Mouse (Mus musculus) embryonic fibroblast, embryonic 13.5 days (primary cell): ENCODE results near the gene Cd48.

ENCODE experiments used
- CTCF ChIP-seq: IDR thresholded peaks from 2 replicates; pipeline ENCODE4 v1.5.1; 2011; ENCODE audit warnings: mild to moderate bottlenecking, control low read depth, low read length, moderate library complexity, borderline replicate concordance; ENCODE audit not compliant: insufficient read depth
- POLR2A ChIP-seq: IDR thresholded peaks from 2 replicates; pipeline ENCODE4 v1.6.1; 2011; ENCODE audit warnings: low read depth, mild to moderate bottlenecking, control low read depth, low read length, moderate library complexity

GRCm38 (mm10) chr1:171666350-171666749, 15.5 kb upstream of the Cd48 start:
- TF ChIP-seq CTCF (no peak), POLR2A (no peak)
